Comparison of ENCODE assay signal across 7 mouse cellular contexts in genomic region chr3:138144060-138144641, GRCm38 (mm10). TPM values are rescaled to one million over a fixed set of nuclear protein-coding genes. Genes with fewer than 3 reads are reported as not detected.
DNase-seq lines count a peak whose midpoint lies in the region; ATAC-seq and TF ChIP-seq lines count a peak whose summit lies in the region.

No protein-coding gene starts in this region.

- peak overlapping the region; percentile 100 for H3K27ac ChIP-seq in spleen, adult 2 months (ENCODE audit: insufficient read depth, low read length)
- peak overlapping the region; percentile 100 for H3K27ac ChIP-seq in embryonic facial prominence, embryonic 15.5 days (replicated peaks)
- peak overlapping the region; percentile 98 for H3K27ac ChIP-seq in limb, embryonic 14.5 days (replicated peaks; ENCODE audit: low read depth, low read length)
- H3K27ac ChIP-seq in stomach, embryonic 15.5 days: peak overlapping the region; percentile 100

- no peak for TF ChIP-seq POLR2A in spleen, adult 2 months (IDR thresholded peaks at IDR 0.05; ENCODE audit: low read depth, low read length)
- TF ChIP-seq POLR2A in limb, embryonic 14.5 days (IDR thresholded peaks at IDR 0.05; ENCODE audit: borderline replicate concordance, extremely low read depth, insufficient read depth, insufficient read length): no peak

- H3K27me3 ChIP-seq in spleen, adult 2 months (ENCODE audit: control insufficient read depth, insufficient read depth, low read length): no peaks in the 10 kb centered on the region
- H3K27me3 ChIP-seq in embryonic facial prominence, embryonic 15.5 days: no peaks in the 10 kb centered on the region
- no peaks in the 10 kb centered on the region for H3K27me3 ChIP-seq in limb, embryonic 14.5 days (ENCODE audit: control insufficient read depth, insufficient read depth, low read length)
- H3K27me3 ChIP-seq in stomach, embryonic 15.5 days (replicated peaks): no peaks in the 10 kb centered on the region

- H3K9me3 ChIP-seq in embryonic facial prominence, embryonic 15.5 days (replicated peaks): no peaks in the 10 kb centered on the region
- H3K9me3 ChIP-seq in limb, embryonic 14.5 days (ENCODE audit: control insufficient read depth, low read length): no peaks in the 10 kb centered on the region
- no peaks in the 10 kb centered on the region for H3K9me3 ChIP-seq in stomach, embryonic 15.5 days

- H3K9ac ChIP-seq in embryonic facial prominence, embryonic 15.5 days: peak overlapping the region; percentile 72
- peak overlapping the region; percentile 81 for H3K9ac ChIP-seq in limb, embryonic 14.5 days (ENCODE audit: low read depth, low read length, severe bottlenecking)
- H3K9ac ChIP-seq in stomach, embryonic 15.5 days: peak overlapping the region; percentile 73

- no peak for ATAC-seq in embryonic facial prominence, embryonic 15.5 days (ENCODE audit: insufficient number of reproducible peaks, low FRiP score, low TSS enrichment, low read depth)
- ATAC-seq in limb, embryonic 14.5 days (ENCODE audit: low FRiP score, low read depth): no peak
- ATAC-seq in stomach, embryonic 15.5 days (ENCODE audit: insufficient read depth, low FRiP score, low read depth): no peak

- DNase-seq in spleen, adult 2 months (ENCODE audit: low read depth in 1 of 2, low spot score in 2 of 2): peak in 1 of 2 experiments; percentile 26
- no peak for DNase-seq in spleen, postnatal 36 days (ENCODE audit: low spot score in 2 of 2)
- peak; percentile 31 for DNase-seq in limb, embryonic 14.5 days (ENCODE audit: low spot score)
- DNase-seq in thymus, postnatal 10 days (ENCODE audit: low spot score in 2 of 2): no peak
- DNase-seq in urinary bladder, postnatal 4 days (ENCODE audit: low spot score in 2 of 2): no peak

- H3K4me3 ChIP-seq in spleen, adult 2 months (ENCODE audit: extremely low read depth, insufficient read depth, insufficient read length): peak overlapping the region; percentile 95
- H3K4me3 ChIP-seq in embryonic facial prominence, embryonic 15.5 days (replicated peaks): peak overlapping the region; percentile 76
- peak overlapping the region; percentile 58 for H3K4me3 ChIP-seq in limb, embryonic 14.5 days (replicated peaks; ENCODE audit: low read length)
- H3K4me3 ChIP-seq in stomach, embryonic 15.5 days (replicated peaks): peak overlapping the region; percentile 72

- H3K36me3 ChIP-seq in spleen, adult 2 months (ENCODE audit: control insufficient read depth, insufficient read depth, low read length): peaks cover 2% of the 10 kb centered on the region; the same call in 1 of the 2 replicates
- H3K36me3 ChIP-seq in embryonic facial prominence, embryonic 15.5 days: no peaks in the 10 kb centered on the region
- no peaks in the 10 kb centered on the region for H3K36me3 ChIP-seq in limb, embryonic 14.5 days (ENCODE audit: control insufficient read depth, insufficient read depth, low read length)
- H3K36me3 ChIP-seq in stomach, embryonic 15.5 days: peaks cover 3% of the 10 kb centered on the region; the same call in 1 of the 2 replicates

- no peaks in the 10 kb centered on the region for H3K4me1 ChIP-seq in spleen, adult 2 months (ENCODE audit: control insufficient read depth, insufficient read depth, insufficient read length)
- H3K4me1 ChIP-seq in embryonic facial prominence, embryonic 15.5 days: 0 out of 2 replicates have a peak, but pooled peaks cover 2% of the 10 kb centered on the region
- H3K4me1 ChIP-seq in limb, embryonic 14.5 days (ENCODE audit: control insufficient read depth, insufficient read depth, low read length): peaks cover 4% of the 10 kb centered on the region
- no peaks in the 10 kb centered on the region for H3K4me1 ChIP-seq in stomach, embryonic 15.5 days

- TF ChIP-seq CTCF in spleen, adult 2 months (IDR thresholded peaks at IDR 0.05; ENCODE audit: extremely low read depth, insufficient read depth, insufficient read length, insufficient replicate concordance): no peak

- H3K4me2 ChIP-seq in embryonic facial prominence, embryonic 15.5 days (replicated peaks): peak overlapping the region; percentile 63
- H3K4me2 ChIP-seq in limb, embryonic 14.5 days (replicated peaks; ENCODE audit: low read depth, low read length, severe bottlenecking): peak overlapping the region; percentile 82
- H3K4me2 ChIP-seq in stomach, embryonic 15.5 days: peak overlapping the region; percentile 66

- WGBS in spleen, adult 2 months: under 1% methylated on average over 18 of the region's 18 CpGs
- under 1% methylated on average over 18 of the region's 18 CpGs for WGBS in embryonic facial prominence, embryonic 15.5 days
- under 1% methylated on average over 18 of the region's 18 CpGs for WGBS in limb, embryonic 14.5 days
- 1% methylated on average over 18 of the region's 18 CpGs for WGBS in stomach, embryonic 15.5 days

RNA-seq across cellular contexts. Expression of gene Mttp, which starts 0.6 kb away (rescaled TPM):
- 0.47 and 0.54 TPM in 2 replicates for polyA plus RNA-seq in spleen, adult 2 months (2012; rRNA removed)
- polyA plus RNA-seq in embryonic facial prominence, embryonic 15.5 days (2015; fragmentation: Nextera tagmentation; extraction: Ambion mirVana): 7.9 and 8.7 TPM in 2 replicates
- 4.0 and 4.9 TPM in 2 replicates for polyA plus RNA-seq in limb, embryonic 14.5 days (2012; rRNA removed)
- 6.7 and 6.9 TPM in 2 replicates for polyA plus RNA-seq in limb, embryonic 14.5 days (2014; fragmentation: Nextera tagmentation; extraction: Ambion mirVana)
- polyA plus RNA-seq in stomach, embryonic 15.5 days (2015; fragmentation: Nextera tagmentation; extraction: Ambion mirVana): 41.6 and 64.3 TPM in 2 replicates

RNA-seq across cellular contexts. Expression of gene Trmt10a, which starts 0.9 kb away (rescaled TPM):
- polyA plus RNA-seq in spleen, adult 2 months (2012; rRNA removed): 0.43 and 0.64 TPM in 2 replicates
- 7.7 and 10.8 TPM in 2 replicates for polyA plus RNA-seq in embryonic facial prominence, embryonic 15.5 days (2015; fragmentation: Nextera tagmentation; extraction: Ambion mirVana)
- polyA plus RNA-seq in limb, embryonic 14.5 days (2012; rRNA removed): 6.4 and 9.7 TPM in 2 replicates
- 11.3 and 12.8 TPM in 2 replicates for polyA plus RNA-seq in limb, embryonic 14.5 days (2014; fragmentation: Nextera tagmentation; extraction: Ambion mirVana)
- polyA plus RNA-seq in stomach, embryonic 15.5 days (2015; fragmentation: Nextera tagmentation; extraction: Ambion mirVana): 9.7 and 10.9 TPM in 2 replicates

RNA-seq across cellular contexts. Expression of gene 4930579F01Rik, which starts 49.5 kb away (rescaled TPM):
- polyA plus RNA-seq in spleen, adult 2 months (2012; rRNA removed): not detected in 2 replicates
- polyA plus RNA-seq in embryonic facial prominence, embryonic 15.5 days (2015; fragmentation: Nextera tagmentation; extraction: Ambion mirVana): 0.12 and 0.36 TPM in 2 replicates
- polyA plus RNA-seq in limb, embryonic 14.5 days (2012; rRNA removed): 0.04 TPM in 2 replicates
- 0.12 and 0.19 TPM in 2 replicates for polyA plus RNA-seq in limb, embryonic 14.5 days (2014; fragmentation: Nextera tagmentation; extraction: Ambion mirVana)
- polyA plus RNA-seq in stomach, embryonic 15.5 days (2015; fragmentation: Nextera tagmentation; extraction: Ambion mirVana): 0.21 and 0.26 TPM in 2 replicates
